Mouse (Mus musculus): Measurements from ENCODE around the gene Chac1. TPM values are rescaled to one million over a fixed set of nuclear protein-coding genes. Genes with fewer than 3 reads are reported as not detected.

The Chac1 gene
- total and polyA plus RNA-seq, 2 experiments from 2014 or later: 0.11 to 0.52 TPM

GRCm38 (mm10) chr2:119359721-119360291 lies 8.8 kb downstream of the Chac1 start:
- WGBS: 58% methylated on average over 2 of the region's 2 CpGs
- ATAC-seq (ENCODE audit: insufficient read depth, low read depth): no peak
- Histone ChIP-seq H3K9me3 (replicated peaks; ENCODE audit: control insufficient read depth, low read length) (peaks cover 16% of the 10 kb centered on the region), H3K9ac (replicated peaks; ENCODE audit: low read depth, low read length) (no peak overlapping the region), H3K4me3 (ENCODE audit: low read depth, low read length) (no peak overlapping the region), H3K27ac (ENCODE audit: low read depth) (no peak overlapping the region), H3K4me2 (ENCODE audit: low read depth, low read length) (no peak overlapping the region), H3K27me3 (ENCODE audit: control insufficient read depth, insufficient read depth, low read length) (no peaks in the 10 kb centered on the region), H3K36me3 (replicated peaks; ENCODE audit: control insufficient read depth, insufficient read depth, low read length) (no peaks in the 10 kb centered on the region), H3K4me1 (ENCODE audit: control insufficient read depth, insufficient read depth) (no peaks in the 10 kb centered on the region)
- TF ChIP-seq CTCF (IDR thresholded peaks at IDR 0.05; ENCODE audit: low read depth) (no peak), EP300 (IDR thresholded peaks at IDR 0.05; ENCODE audit: low read depth) (no peak)
- no peak for DNase-seq (ENCODE audit: low spot score)

GRCm38 (mm10) chr2:119364969-119365368 lies 13.9 kb downstream of the Chac1 start:
- H3K9ac ChIP-seq (replicated peaks; ENCODE audit: low read depth, low read length): no peak overlapping the region
- no peak for DNase-seq (ENCODE audit: low spot score)
- H3K4me1 ChIP-seq (ENCODE audit: control insufficient read depth, insufficient read depth): no peaks in the 10 kb centered on the region
- ATAC-seq (ENCODE audit: insufficient read depth, low read depth): no peak
- H3K4me3 ChIP-seq (ENCODE audit: low read depth, low read length): no peak overlapping the region
- no peak overlapping the region for H3K4me2 ChIP-seq (ENCODE audit: low read depth, low read length)
- peaks cover 16% of the 10 kb centered on the region for H3K9me3 ChIP-seq (replicated peaks; ENCODE audit: control insufficient read depth, low read length)
- TF ChIP-seq CTCF (IDR thresholded peaks at IDR 0.05; ENCODE audit: low read depth) (no peak), EP300 (IDR thresholded peaks at IDR 0.05; ENCODE audit: low read depth) (no peak)
- no peak overlapping the region for H3K27ac ChIP-seq (ENCODE audit: low read depth)
- no peaks in the 10 kb centered on the region for H3K27me3 ChIP-seq (ENCODE audit: control insufficient read depth, insufficient read depth, low read length)
- 76% methylated on average over 3 of the region's 3 CpGs for WGBS
- peaks cover 3% of the 10 kb centered on the region; the same call in 1 of the 2 replicates for H3K36me3 ChIP-seq (replicated peaks; ENCODE audit: control insufficient read depth, insufficient read depth, low read length)

GRCm38 (mm10) chr2:119367346-119367745 lies 16.3 kb downstream of the Chac1 start:
- Histone ChIP-seq H3K36me3 (replicated peaks; ENCODE audit: control insufficient read depth, insufficient read depth, low read length) (peaks cover 24% of the 10 kb centered on the region), H3K27me3 (ENCODE audit: control insufficient read depth, insufficient read depth, low read length) (no peaks in the 10 kb centered on the region), H3K4me2 (ENCODE audit: low read depth, low read length) (no peak overlapping the region), H3K9ac (replicated peaks; ENCODE audit: low read depth, low read length) (no peak overlapping the region), H3K27ac (ENCODE audit: low read depth) (no peak overlapping the region), H3K4me1 (ENCODE audit: control insufficient read depth, insufficient read depth) (no peaks in the 10 kb centered on the region), H3K4me3 (ENCODE audit: low read depth, low read length) (no peak overlapping the region), H3K9me3 (replicated peaks; ENCODE audit: control insufficient read depth, low read length) (no peaks in the 10 kb centered on the region)
- DNase-seq (ENCODE audit: low spot score): no peak
- no peak for TF ChIP-seq EP300 (IDR thresholded peaks at IDR 0.05; ENCODE audit: low read depth)
- no peak for TF ChIP-seq CTCF (IDR thresholded peaks at IDR 0.05; ENCODE audit: low read depth)
- ATAC-seq (ENCODE audit: insufficient read depth, low read depth): no peak
- WGBS: 76% methylated on average over 3 of the region's 3 CpGs

GRCm38 (mm10) chr2:119370116-119370515 lies 19.1 kb downstream of the Chac1 start:
- Histone ChIP-seq H3K4me2 (ENCODE audit: low read depth, low read length) (no peak overlapping the region), H3K36me3 (replicated peaks; ENCODE audit: control insufficient read depth, insufficient read depth, low read length) (peaks cover 49% of the 10 kb centered on the region), H3K4me3 (ENCODE audit: low read depth, low read length) (no peak overlapping the region), H3K9me3 (replicated peaks; ENCODE audit: control insufficient read depth, low read length) (no peaks in the 10 kb centered on the region), H3K27me3 (ENCODE audit: control insufficient read depth, insufficient read depth, low read length) (no peaks in the 10 kb centered on the region), H3K4me1 (ENCODE audit: control insufficient read depth, insufficient read depth) (no peaks in the 10 kb centered on the region), H3K27ac (ENCODE audit: low read depth) (no peak overlapping the region), H3K9ac (replicated peaks; ENCODE audit: low read depth, low read length) (no peak overlapping the region)
- no peak for DNase-seq (ENCODE audit: low spot score)
- TF ChIP-seq CTCF (IDR thresholded peaks at IDR 0.05; ENCODE audit: low read depth) (no peak), EP300 (IDR thresholded peaks at IDR 0.05; ENCODE audit: low read depth) (no peak)
- no peak for ATAC-seq (ENCODE audit: insufficient read depth, low read depth)
- WGBS: 90% methylated on average over 10 of the region's 10 CpGs

GRCm38 (mm10) chr2:119377286-119377685 lies 26.3 kb downstream of the Chac1 start:
- 62% methylated on average over 9 of the region's 9 CpGs for WGBS
- H3K27me3 ChIP-seq (ENCODE audit: control insufficient read depth, insufficient read depth, low read length): no peaks in the 10 kb centered on the region
- TF ChIP-seq EP300 (IDR thresholded peaks at IDR 0.05; ENCODE audit: low read depth) (no peak), CTCF (IDR thresholded peaks at IDR 0.05; ENCODE audit: low read depth) (no peak)

GRCm38 (mm10) chr2:119377826-119378225 lies 26.8 kb downstream of the Chac1 start:
- TF ChIP-seq EP300 (IDR thresholded peaks at IDR 0.05; ENCODE audit: low read depth) (no peak), CTCF (IDR thresholded peaks at IDR 0.05; ENCODE audit: low read depth) (no peak)
- Histone ChIP-seq H3K4me2 (ENCODE audit: low read depth, low read length) (no peak overlapping the region), H3K9me3 (replicated peaks; ENCODE audit: control insufficient read depth, low read length) (no peaks in the 10 kb centered on the region), H3K27ac (ENCODE audit: low read depth) (no peak overlapping the region), H3K27me3 (ENCODE audit: control insufficient read depth, insufficient read depth, low read length) (no peaks in the 10 kb centered on the region), H3K36me3 (replicated peaks; ENCODE audit: control insufficient read depth, insufficient read depth, low read length) (peaks cover 88% of the 10 kb centered on the region), H3K9ac (replicated peaks; ENCODE audit: low read depth, low read length) (no peak overlapping the region), H3K4me3 (ENCODE audit: low read depth, low read length) (no peak overlapping the region), H3K4me1 (ENCODE audit: control insufficient read depth, insufficient read depth) (no peaks in the 10 kb centered on the region)
- WGBS: 63% methylated on average over 3 of the region's 3 CpGs
- ATAC-seq (ENCODE audit: insufficient read depth, low read depth) (no peak), DNase-seq (ENCODE audit: low spot score) (no peak)

More at GRCm38 (mm10) chr2:119377286-119377685, 26.3 kb downstream of the Chac1 start:
- Histone ChIP-seq H3K9me3 (replicated peaks; ENCODE audit: control insufficient read depth, low read length) (no peaks in the 10 kb centered on the region), H3K9ac (replicated peaks; ENCODE audit: low read depth, low read length) (no peak overlapping the region), H3K27ac (ENCODE audit: low read depth) (no peak overlapping the region; the same call in 1 of the 2 replicates), H3K4me2 (ENCODE audit: low read depth, low read length) (no peak overlapping the region), H3K4me3 (ENCODE audit: low read depth, low read length) (no peak overlapping the region), H3K4me1 (ENCODE audit: control insufficient read depth, insufficient read depth) (no peaks in the 10 kb centered on the region), H3K36me3 (replicated peaks; ENCODE audit: control insufficient read depth, insufficient read depth, low read length) (peaks cover 90% of the 10 kb centered on the region)
- no peak for DNase-seq (ENCODE audit: low spot score)
- no peak for ATAC-seq (ENCODE audit: insufficient read depth, low read depth)
